Mouse (Mus musculus) heart, postnatal 4 days (tissue): ENCODE measurements around the gene Slc25a36. TPM values are rescaled to one million over a fixed set of nuclear protein-coding genes. Genes with fewer than 3 reads are reported as not detected.
A peak's percentile ranks its signal among the peaks of the same experiment; 100 is the strongest.

Experiments used
- DNase-seq: peaks from one replicate; pipeline ENCODE4 v3.0.0; 2021
- total RNA-seq, 2 experiments: library from RNA; stranded (reverse); gene quantifications; 2 replicates each; pipeline ENCODE4 v1.2.3; 2021

The Slc25a36 gene
- total RNA-seq, 2 experiments from 2014 or later, result 51.7 to 51.8 TPM

DNA sequence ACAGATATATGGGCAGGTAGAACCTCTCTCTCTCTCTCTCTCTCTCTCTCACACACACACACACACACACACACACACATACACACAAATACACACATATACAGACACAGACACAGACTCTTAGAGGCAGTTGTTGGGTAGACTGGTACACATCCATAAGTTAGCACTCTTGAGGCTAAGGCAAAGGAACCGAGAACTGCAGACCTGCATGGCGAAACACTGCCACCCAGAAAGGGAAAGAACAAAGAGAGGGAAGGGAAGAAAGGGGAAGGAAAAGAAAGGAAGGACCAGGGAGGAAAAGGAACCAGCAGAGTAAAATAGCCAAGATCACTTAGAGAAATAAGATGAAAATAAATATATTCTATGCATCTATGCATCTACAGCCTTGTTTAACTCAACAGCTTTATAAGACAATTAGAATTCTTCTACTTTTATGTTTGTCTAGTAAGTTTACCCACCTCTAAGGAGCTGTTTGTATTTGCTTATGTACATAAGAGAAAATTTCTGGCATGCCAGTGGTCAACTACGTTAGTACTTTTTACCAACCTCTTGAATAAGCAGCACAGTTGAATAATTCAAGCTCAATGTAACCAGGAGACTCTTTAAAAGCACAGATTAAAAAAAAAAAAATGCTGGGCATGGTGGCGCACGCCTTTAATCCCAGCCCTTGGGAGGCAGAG is 4.3 kb downstream of the Slc25a36 start:
- DNase-seq, result no peak

- DNase-seq, result no peak
Observed at GRCm38 (mm10) chr9:97105400-97105985, 5.5 kb downstream of the Slc25a36 start.

DNA sequence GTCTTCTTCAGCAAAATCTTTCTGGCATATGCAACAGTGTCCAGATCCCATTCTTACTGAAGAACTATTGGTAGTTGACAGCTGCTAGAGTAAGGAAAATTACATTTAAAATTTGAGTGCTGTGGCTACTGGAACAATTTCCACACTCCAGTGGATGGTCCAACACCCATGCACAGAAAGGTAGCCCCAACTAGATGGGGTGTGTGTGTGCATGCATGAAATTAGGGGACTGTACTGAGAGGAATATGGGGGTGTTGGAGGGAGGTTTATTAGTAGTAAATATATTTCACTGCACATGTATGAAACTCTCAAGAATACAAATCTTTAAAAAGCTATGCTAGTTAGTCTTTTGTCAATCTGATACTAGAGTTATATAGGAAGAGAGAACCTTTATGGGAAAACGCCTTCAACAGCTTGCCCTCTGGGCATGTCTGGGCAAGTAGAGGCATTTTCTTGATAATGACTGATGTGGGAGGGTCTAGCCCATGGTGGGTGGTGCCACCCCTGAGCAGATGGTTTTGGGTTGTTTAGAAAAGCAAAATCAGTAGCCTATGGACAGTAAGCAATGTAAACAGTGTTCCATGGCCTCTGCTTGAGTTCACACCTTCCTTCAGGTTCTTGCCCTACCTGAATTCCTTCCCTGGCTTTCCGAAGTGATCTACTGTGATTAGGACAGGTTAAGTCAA is 7.4 kb downstream of the Slc25a36 start:
- DNase-seq, result no peak

DNA sequence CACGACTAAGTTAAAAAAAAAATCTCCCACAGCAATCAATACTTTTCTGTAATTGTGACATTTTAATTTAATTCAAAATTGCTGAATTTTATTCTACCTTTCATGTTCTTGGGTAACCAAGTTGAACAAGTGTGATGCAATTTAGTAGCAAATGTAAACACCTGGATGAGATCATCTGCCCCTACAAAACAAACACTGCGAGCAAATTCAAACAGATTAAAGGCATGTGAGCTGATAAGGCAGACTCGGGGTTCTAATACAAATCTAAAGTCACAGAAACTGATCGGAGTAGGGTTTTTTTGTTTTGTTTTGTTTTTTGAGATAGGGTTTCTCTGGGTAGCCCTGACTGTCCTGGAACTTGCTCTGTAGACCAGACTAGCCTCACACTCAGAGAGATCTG is 12.0 kb downstream of the Slc25a36 start:
- no peak for DNase-seq

DNA sequence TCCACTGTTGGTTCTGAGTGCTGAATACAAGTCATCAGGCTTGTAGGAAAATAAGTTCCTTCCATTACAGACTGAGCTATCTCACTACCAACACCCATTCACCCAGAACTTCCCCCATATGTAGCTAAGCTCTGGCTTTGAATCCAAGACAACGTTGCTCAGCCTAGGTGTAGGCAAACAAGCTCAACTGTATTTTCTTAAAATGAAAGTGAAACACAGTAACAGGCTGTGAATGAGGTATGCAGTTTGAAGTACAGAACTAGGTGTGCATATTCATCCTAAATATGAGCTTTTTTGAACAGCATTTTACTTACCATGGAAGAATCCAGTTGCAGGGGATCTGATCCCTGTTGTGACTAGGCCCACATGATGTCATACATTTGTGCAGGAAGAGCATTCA is 14.8 kb downstream of the Slc25a36 start:
- DNase-seq, result no peak

DNA sequence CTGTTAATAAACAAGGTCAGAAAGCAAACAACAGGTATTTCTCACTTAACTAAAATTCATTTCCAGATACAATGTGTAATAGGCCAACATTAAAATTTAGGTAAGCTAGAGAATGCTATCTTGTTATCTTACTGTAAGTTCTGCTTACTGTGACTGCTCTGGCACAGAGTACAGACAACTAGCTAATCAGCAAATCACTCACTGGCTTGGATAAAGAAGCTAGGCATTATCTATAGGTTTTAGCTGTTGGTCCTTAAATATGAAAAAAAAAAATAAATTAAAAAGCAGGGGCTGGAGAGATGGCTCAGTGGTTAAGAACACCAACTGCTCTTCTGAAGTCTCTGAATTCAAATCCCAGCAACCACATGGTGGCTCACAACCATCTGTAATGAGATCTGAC is 23.1 kb downstream of the Slc25a36 start:
- no peak for DNase-seq

DNA sequence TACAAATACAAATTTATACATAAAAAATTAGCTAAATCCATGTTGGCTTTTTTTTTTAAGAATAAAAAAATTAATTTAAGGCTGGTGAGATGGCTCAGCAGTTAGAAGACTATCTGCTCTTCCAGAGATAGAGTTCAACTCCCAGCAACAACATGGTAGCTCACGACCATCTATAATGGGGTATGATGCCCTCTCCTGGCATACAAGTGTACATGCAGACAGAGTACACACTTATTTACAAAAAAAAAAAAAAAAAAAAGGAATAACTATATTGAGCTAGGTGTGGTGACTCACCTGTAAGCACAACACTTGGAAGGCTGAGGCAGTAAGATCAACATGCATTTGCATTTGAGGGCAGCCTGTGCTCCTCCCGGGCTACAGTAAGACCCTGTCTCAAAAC is 26.3 kb downstream of the Slc25a36 start:
- DNase-seq, result no peak

DNA sequence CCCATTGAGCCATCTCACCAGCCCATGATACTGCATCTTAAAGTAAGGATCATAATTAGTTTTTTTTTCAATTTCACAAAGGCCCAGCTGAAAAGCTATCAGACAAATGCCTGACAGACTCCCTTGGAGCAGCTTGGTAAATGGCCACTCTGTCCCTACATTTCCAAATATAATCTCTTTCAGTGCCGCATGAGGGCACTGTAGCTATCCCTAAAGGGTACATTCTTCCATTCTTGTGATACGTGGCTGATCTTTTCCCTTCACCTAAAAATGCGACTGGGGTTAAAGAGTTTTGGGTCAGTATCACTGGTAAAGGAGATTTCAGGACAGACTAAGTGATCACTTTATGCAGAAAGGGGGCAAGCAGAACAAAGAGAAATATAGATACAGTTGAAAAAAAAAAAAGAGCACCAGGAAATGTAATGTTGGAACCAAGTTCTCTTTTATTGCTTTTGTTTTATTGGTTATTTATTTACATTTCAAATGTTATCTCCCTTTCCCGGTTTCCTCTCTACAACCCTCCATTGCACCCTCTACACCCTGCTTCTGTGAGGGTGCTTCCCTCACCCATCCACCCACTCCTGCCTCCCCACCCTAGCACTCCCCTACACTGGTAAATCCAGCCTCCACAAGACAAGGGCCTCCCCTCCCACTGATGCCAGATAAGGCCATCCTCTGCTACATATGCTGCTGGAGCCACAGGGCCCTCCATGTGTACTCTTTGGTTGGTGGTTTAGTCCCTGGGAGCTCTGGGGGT is 29.7 kb downstream of the Slc25a36 start:
- DNase-seq, result no peak

GRCm38 (mm10) chr9:97069911-97070310 is 41.0 kb downstream of the Slc25a36 start:
- DNase-seq, result no peak

GRCm38 (mm10) chr9:97069466-97069865 is 41.5 kb downstream of the Slc25a36 start:
- DNase-seq, result no peak

DNA sequence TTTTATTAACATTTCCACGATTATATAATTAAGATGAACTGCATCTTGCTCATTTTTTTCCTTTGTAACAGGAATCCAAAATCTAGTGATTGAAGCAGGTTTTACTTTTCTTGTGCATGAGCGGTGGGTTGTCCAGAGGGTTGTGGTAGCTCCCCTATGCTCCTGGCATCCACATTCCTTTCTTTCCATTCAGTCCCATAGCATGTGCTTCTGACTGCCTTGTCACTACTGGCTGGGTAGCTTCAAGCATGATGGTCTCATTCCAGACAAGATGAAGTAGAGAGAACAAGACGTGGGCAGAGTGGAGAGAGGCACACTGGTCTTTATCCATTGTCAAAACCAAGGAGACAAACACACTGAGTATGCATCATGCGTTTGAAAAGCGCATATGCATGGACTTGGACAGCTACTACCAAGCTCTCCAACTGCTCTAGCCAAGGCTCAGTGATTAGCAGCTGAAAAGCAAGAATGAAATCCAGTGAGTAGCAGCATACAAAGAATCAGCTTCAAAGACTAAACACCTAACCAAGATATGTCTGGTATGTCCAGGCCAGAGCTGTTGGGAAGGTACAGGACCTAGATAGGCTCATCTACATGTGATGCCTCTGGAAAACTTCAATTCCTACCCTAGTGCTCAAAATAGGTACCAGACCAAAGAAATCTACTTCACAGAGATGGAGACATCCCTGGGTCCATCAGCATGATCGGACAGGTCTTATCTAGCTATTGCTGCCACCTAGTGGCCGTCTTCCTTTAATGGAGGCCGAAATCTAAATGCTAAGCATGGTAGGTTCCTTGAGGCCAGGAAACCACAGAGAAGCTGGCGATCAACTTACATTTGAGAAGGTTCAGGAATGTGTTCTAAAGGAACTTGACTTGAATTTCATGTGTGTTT is 42.5 kb downstream of the Slc25a36 start:
- DNase-seq, result peak; percentile 89

GRCm38 (mm10) chr9:97067761-97068160 is 43.2 kb downstream of the Slc25a36 start:
- no peak for DNase-seq

DNA sequence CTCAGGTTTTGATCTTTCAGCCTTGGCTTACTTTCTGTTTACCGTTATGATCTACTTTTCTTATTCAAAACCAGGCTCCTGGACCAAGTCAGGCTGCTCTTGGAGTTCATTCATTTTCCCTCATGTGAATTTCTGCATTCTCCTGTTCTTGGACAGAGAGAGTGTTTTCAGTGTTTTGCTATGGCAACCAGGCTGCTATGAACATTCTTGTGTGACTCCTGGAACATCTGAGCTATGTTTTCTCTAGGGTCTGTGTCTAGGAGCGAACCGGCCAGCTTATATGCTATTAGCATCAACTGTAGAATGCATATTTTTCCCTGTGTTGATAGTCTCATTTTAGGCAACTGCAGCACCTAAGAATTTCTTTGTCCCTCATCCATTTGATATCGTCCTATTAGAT is 45.1 kb downstream of the Slc25a36 start:
- no peak for DNase-seq

DNA sequence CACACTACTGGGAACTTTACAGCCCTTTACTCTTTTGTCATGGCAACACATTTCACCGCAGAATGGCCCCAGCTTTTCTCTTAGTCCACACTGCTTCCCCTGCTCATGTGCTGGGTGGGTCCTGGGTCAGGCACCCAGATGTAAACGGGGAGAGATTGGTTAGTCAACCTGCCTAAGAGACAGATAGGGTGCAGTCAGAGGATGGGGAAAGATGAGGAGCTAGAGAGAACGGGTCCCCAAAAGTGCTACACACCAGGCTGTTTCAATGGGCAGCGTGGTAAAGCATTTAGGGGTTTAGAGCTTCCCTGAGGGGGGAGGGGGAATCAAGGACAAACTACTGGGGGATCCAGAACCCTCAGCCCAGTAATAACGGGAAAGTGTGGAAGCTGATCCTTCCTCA is 45.7 kb downstream of the Slc25a36 start:
- DNase-seq, result no peak

- no peak for DNase-seq
Observed at GRCm38 (mm10) chr9:97064161-97064560, 46.8 kb downstream of the Slc25a36 start.

- no peak for DNase-seq
Observed at GRCm38 (mm10) chr9:97061696-97062095, 49.3 kb downstream of the Slc25a36 start.

DNA sequence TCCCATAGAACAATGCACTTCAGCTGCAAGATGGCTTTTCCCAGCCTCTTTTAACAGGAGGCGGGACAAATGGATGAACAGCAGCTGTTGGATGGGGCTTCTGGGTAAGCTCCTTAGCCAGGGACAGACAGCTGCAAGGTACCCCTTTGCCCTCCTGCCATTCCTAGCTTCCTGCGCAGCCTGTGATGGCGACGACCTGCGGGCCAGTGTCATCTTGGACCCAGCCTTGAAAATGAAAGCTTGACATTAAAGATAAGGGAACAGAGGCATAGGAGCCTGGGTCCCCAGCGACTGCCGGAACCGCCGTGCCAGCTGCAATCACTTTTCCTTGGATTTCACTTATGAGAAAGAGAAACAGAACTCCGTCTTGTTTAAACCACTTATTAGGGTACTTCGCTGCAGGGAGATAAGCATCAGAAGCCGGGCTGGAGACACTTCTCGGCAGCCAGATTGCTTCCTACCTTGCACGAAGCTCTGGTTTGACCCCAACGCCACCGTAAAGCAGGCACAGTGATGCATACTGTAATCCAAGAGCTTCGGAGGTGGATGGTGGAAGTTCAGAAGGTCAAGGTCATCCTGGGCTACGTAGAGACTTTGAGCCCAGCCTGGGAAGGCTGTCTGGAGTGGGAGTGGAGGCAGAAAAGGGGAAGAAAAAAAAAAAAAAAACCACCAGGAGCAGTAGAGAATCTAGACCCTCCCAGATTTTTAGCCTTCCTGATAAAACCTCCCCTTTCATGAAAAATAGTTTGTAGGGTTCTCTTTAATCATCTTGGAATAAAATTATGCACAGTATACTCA is 54.2 kb downstream of the Slc25a36 start:
- DNase-seq, result peak; percentile 16

- no peak for DNase-seq
Observed at GRCm38 (mm10) chr9:97055906-97056305, 55.1 kb downstream of the Slc25a36 start.

GRCm38 (mm10) chr9:97051176-97051575 is 59.8 kb downstream of the Slc25a36 start:
- no peak for DNase-seq

GRCm38 (mm10) chr9:97046240-97046639 is 64.7 kb downstream of the Slc25a36 start:
- no peak for DNase-seq

GRCm38 (mm10) chr9:97041633-97042032 is 69.3 kb downstream of the Slc25a36 start:
- no peak for DNase-seq
